Mouse (Mus musculus): ENCODE data around the gene Cap2. TPM values are rescaled to one million over a fixed set of nuclear protein-coding genes. Genes with fewer than 3 reads are reported as not detected.

The Cap2 gene
- total and polyA plus RNA-seq, 3 experiments = 115 to 147 (median 135) TPM

DNA sequence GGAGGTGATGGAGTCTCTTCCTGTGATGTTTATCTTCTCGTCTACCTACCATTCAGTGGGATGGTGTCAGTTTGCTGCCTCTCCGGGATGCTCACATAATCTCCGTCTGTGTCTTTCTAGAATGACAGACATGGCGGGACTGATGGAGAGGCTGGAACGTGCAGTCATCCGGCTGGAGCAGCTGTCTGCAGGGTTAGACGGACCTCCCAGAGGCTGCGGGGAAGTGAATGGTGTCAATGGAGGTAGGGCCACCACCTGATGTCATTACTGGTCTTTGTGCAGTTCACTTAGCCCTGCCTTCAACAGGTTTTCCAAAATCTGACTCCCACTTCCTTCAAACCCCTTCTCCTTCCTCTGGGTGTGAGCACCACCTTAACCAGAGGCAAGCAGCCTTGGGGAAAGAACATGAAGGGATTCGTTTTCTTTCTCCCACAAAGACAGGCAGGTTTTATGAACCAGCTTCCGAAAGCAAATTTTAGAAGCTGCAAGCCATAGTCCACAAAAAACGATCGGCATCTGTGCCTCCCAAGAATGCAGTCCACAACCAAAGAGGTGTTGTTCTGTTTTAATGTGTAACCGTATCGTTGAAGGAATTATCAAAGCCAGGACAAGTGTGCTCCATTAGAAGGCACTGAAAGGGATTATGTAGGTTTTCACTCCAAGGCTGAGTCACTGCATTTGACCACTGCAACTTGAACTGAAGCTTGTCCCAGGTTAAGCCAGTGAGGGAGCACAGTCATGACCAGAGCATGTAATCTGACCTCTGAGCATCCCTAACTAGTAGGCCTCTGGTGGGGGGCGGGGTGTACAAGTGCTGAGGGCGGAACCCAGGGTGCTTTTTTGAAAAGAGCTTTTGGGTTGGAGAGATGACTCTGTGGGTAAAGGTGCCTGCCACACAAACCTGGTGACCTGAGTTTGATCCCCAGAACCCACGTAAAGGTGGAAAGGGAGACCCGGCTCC lies 23.9 kb downstream of the Cap2 start:
- Histone ChIP-seq H3K4me3 (no peak overlapping the region), H3K9ac (ENCODE audit: low read depth, low read length) (no peak overlapping the region), H3K27ac (peak overlapping the region; percentile 15), H3K27me3 (ENCODE audit: control insufficient read depth, insufficient read depth, low read length) (no peaks in the 10 kb centered on the region), H3K36me3 (ENCODE audit: control insufficient read depth, insufficient read depth, low read length) (peaks cover 5% of the 10 kb centered on the region; the same call in 1 of the 2 replicates), H3K79me2 (replicated peaks; ENCODE audit: control insufficient read depth, insufficient read depth, low read length) (no peaks in the 10 kb centered on the region), H3K4me1 (ENCODE audit: control insufficient read depth, insufficient read depth, low read length) (peaks cover 7% of the 10 kb centered on the region)
- intact Hi-C loops (cut with DNase I) = no loop called here
- TF ChIP-seq EP300 (IDR thresholded peaks at IDR 0.05; ENCODE audit: insufficient read depth, low read depth, low read length) (no peak), POLR2A (IDR thresholded peaks at IDR 0.05; ENCODE audit: insufficient read depth, low read depth, low read length) (no peak), CTCF (IDR thresholded peaks at IDR 0.05) (no peak)
- 91% methylated on average over 18 of the region's 18 CpGs for WGBS
- no peak for DNase-seq

DNA sequence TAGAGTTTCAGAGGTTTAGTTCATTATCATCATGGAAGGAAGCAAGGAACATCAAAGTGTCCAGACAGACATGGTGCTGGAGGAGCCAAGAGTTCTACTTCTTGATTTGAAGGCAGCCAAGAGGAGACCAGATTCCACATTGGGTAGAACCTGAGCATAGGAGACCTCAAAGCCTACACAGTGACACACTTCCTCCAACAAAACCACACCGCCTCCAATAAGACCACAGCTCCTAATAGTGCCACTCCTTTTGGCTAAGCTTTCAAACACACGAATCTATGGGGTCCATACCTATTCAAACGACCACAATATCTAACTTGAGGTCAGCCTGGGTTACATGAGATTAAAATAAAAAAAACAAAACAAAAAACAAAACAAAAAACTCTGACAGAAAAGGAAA lies 25.0 kb downstream of the Cap2 start:
- no peaks in the 10 kb centered on the region for H3K27me3 ChIP-seq (ENCODE audit: control insufficient read depth, insufficient read depth, low read length)
- no peaks in the 10 kb centered on the region for H3K79me2 ChIP-seq (replicated peaks; ENCODE audit: control insufficient read depth, insufficient read depth, low read length)
- H3K27ac ChIP-seq = no peak overlapping the region
- no peak for TF ChIP-seq CTCF (IDR thresholded peaks at IDR 0.05)
- no peak for TF ChIP-seq EP300 (IDR thresholded peaks at IDR 0.05; ENCODE audit: insufficient read depth, low read depth, low read length)
- no peak for TF ChIP-seq POLR2A (IDR thresholded peaks at IDR 0.05; ENCODE audit: insufficient read depth, low read depth, low read length)
- WGBS = 75% methylated on average over 3 of the region's 3 CpGs
- intact Hi-C loops (cut with DNase I) = no loop called here
- no peak for DNase-seq
- no peak overlapping the region for H3K9ac ChIP-seq (ENCODE audit: low read depth, low read length)
- peaks cover 5% of the 10 kb centered on the region; the same call in 1 of the 2 replicates for H3K36me3 ChIP-seq (ENCODE audit: control insufficient read depth, insufficient read depth, low read length)
- H3K4me3 ChIP-seq = no peak overlapping the region
- peaks cover 7% of the 10 kb centered on the region for H3K4me1 ChIP-seq (ENCODE audit: control insufficient read depth, insufficient read depth, low read length)

DNA sequence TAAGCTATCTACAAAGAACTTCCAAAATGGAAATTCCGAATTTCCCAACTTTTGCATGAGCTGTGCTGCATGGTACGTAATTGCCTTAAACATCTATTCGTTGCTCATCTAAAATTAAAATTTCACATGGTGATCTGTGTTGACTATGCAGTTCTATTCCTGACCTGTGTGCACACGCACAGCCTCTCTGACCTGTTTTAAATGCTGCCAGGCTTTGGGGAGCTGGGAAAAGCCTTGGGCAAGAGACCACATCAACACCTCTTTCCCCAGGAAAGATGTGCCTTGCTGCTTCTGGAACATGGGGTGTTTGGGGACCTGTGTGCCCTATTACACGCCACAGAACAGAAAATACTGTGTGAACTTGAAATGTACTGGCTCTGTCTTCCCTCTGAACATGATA lies 25.7 kb downstream of the Cap2 start:
- intact Hi-C loops (cut with DNase I) = no loop called here
- 84% methylated on average over 5 of the region's 5 CpGs for WGBS
- no peak for DNase-seq
- peaks cover 5% of the 10 kb centered on the region; the same call in 1 of the 2 replicates for H3K36me3 ChIP-seq (ENCODE audit: control insufficient read depth, insufficient read depth, low read length)
- TF ChIP-seq EP300 (IDR thresholded peaks at IDR 0.05; ENCODE audit: insufficient read depth, low read depth, low read length) (no peak), POLR2A (IDR thresholded peaks at IDR 0.05; ENCODE audit: insufficient read depth, low read depth, low read length) (no peak), CTCF (IDR thresholded peaks at IDR 0.05) (no peak)
- H3K9ac ChIP-seq (ENCODE audit: low read depth, low read length) = no peak overlapping the region
- H3K27ac ChIP-seq = no peak overlapping the region
- H3K4me3 ChIP-seq = no peak overlapping the region
- H3K27me3 ChIP-seq (ENCODE audit: control insufficient read depth, insufficient read depth, low read length) = no peaks in the 10 kb centered on the region
- peaks cover 7% of the 10 kb centered on the region for H3K4me1 ChIP-seq (ENCODE audit: control insufficient read depth, insufficient read depth, low read length)
- H3K79me2 ChIP-seq (replicated peaks; ENCODE audit: control insufficient read depth, insufficient read depth, low read length) = no peaks in the 10 kb centered on the region

DNA sequence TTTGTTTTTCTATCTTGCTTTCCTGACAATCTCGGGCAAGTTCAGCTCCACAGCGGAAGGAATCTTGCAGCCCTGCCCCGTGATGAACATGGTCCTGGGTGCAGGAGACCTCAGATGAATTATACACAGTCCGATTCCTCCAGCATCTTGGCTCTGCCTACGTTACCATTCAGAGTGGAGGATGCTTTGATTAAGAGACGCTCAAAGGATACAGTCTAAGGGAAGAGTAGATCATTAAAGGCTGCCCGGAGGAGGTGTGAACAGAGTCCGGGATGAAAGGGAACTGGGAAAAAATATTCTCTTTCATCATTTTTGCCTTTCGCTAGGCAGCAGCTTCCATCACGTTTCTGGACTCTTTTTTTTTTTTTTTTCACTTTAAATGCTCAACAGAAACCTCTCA lies 27.4 kb downstream of the Cap2 start:
- Histone ChIP-seq H3K4me3 (no peak overlapping the region), H3K27me3 (ENCODE audit: control insufficient read depth, insufficient read depth, low read length) (no peaks in the 10 kb centered on the region), H3K36me3 (ENCODE audit: control insufficient read depth, insufficient read depth, low read length) (peaks cover 5% of the 10 kb centered on the region; the same call in 1 of the 2 replicates), H3K27ac (no peak overlapping the region), H3K79me2 (replicated peaks; ENCODE audit: control insufficient read depth, insufficient read depth, low read length) (no peaks in the 10 kb centered on the region), H3K4me1 (ENCODE audit: control insufficient read depth, insufficient read depth, low read length) (no peaks in the 10 kb centered on the region), H3K9ac (ENCODE audit: low read depth, low read length) (no peak overlapping the region)
- no peak for TF ChIP-seq CTCF (IDR thresholded peaks at IDR 0.05)
- TF ChIP-seq EP300 (IDR thresholded peaks at IDR 0.05; ENCODE audit: insufficient read depth, low read depth, low read length) = no peak
- no peak for TF ChIP-seq POLR2A (IDR thresholded peaks at IDR 0.05; ENCODE audit: insufficient read depth, low read depth, low read length)
- DNase-seq = no peak
- intact Hi-C loops (cut with DNase I) = no loop called here
- WGBS = 77% methylated on average over 10 of the region's 10 CpGs

DNA sequence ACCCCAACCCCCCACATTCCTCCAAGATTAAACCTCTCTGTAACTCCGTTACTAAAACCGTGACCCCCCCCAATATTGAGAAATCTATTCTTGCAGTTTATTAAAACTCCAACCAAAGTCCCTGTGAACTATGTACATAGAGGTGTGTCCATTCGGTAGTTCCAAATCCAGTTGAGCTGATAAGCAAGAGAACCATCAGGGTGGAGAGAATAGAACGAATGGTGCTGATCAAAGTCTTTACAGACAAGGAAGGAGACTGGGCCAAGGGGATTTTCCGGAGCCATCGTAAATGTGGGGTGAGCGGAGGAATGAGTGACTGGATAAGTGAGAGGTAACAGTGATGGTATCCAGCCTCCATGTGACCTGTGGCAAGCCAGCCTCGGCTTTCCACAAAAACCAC lies 28.9 kb downstream of the Cap2 start:
- Histone ChIP-seq H3K27me3 (ENCODE audit: control insufficient read depth, insufficient read depth, low read length) (no peaks in the 10 kb centered on the region), H3K27ac (no peak overlapping the region), H3K4me3 (no peak overlapping the region), H3K36me3 (ENCODE audit: control insufficient read depth, insufficient read depth, low read length) (peaks cover 2% of the 10 kb centered on the region; the same call in 1 of the 2 replicates), H3K9ac (ENCODE audit: low read depth, low read length) (no peak overlapping the region), H3K4me1 (ENCODE audit: control insufficient read depth, insufficient read depth, low read length) (peaks cover 2% of the 10 kb centered on the region; the same call in 1 of the 2 replicates), H3K79me2 (replicated peaks; ENCODE audit: control insufficient read depth, insufficient read depth, low read length) (no peaks in the 10 kb centered on the region)
- TF ChIP-seq CTCF (IDR thresholded peaks at IDR 0.05) = no peak
- no peak for TF ChIP-seq EP300 (IDR thresholded peaks at IDR 0.05; ENCODE audit: insufficient read depth, low read depth, low read length)
- no peak for TF ChIP-seq POLR2A (IDR thresholded peaks at IDR 0.05; ENCODE audit: insufficient read depth, low read depth, low read length)
- DNase-seq = no peak
- 64% methylated on average over 8 of the region's 8 CpGs for WGBS
- intact Hi-C loops (cut with DNase I) = no loop called here

DNA sequence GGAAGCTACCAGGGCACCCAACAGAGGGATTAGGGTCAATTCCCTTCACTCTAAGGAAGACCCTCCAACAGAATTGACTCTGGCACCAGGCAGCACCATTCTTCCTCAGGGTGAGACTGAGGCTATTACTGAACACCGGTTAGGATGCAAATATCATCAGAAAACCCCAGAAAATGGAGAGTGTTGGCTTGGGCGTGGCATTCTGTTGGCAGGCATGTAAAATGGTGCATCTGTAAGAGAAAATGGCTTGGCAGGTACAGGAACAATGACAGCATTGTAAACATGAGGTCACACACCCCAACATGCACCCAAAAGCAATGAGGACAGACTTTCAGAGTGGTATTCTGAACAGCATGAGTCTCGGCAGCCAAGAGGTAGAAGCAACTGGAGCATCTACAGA lies 30.0 kb downstream of the Cap2 start:
- DNase-seq = no peak
- H3K4me3 ChIP-seq = no peak overlapping the region
- H3K79me2 ChIP-seq (replicated peaks; ENCODE audit: control insufficient read depth, insufficient read depth, low read length) = no peaks in the 10 kb centered on the region
- peaks cover 2% of the 10 kb centered on the region; the same call in 1 of the 2 replicates for H3K36me3 ChIP-seq (ENCODE audit: control insufficient read depth, insufficient read depth, low read length)
- H3K27ac ChIP-seq = no peak overlapping the region
- 89% methylated on average over 3 of the region's 3 CpGs for WGBS
- peaks cover 2% of the 10 kb centered on the region; the same call in 1 of the 2 replicates for H3K4me1 ChIP-seq (ENCODE audit: control insufficient read depth, insufficient read depth, low read length)
- H3K9ac ChIP-seq (ENCODE audit: low read depth, low read length) = no peak overlapping the region
- TF ChIP-seq CTCF (IDR thresholded peaks at IDR 0.05) (no peak), POLR2A (IDR thresholded peaks at IDR 0.05; ENCODE audit: insufficient read depth, low read depth, low read length) (no peak), EP300 (IDR thresholded peaks at IDR 0.05; ENCODE audit: insufficient read depth, low read depth, low read length) (no peak)
- intact Hi-C loops (cut with DNase I) = no loop called here
- H3K27me3 ChIP-seq (ENCODE audit: control insufficient read depth, insufficient read depth, low read length) = no peaks in the 10 kb centered on the region

Data from heart, adult 2 months (tissue).